Mouse (Mus musculus) lung, adult 2 months (tissue): ENCODE results near the gene Vmn1r4.

Experiments
- CTCF ChIP-seq: fragments of 200-500 bp; IDR thresholded peaks from 2 replicates; pipeline ENCODE4 v1.5.1; 2011; ENCODE audit warnings: mild to moderate bottlenecking, low read length, control low read depth; ENCODE audit not compliant: insufficient read depth
- POLR2A ChIP-seq: fragments of 200-500 bp; IDR thresholded peaks from 2 replicates; pipeline ENCODE4 v1.6.1; 2011; ENCODE audit warnings: low read depth, mild to moderate bottlenecking, control low read depth, low read length, borderline replicate concordance; ENCODE audit errors: extremely low read depth

- TF ChIP-seq CTCF (no peak), POLR2A (no peak)
These were observed 33.1 kb upstream of the Vmn1r4 start for GRCm38 (mm10) chr6:56890762-56891161.
